Mouse (Mus musculus) Muller cell, postnatal 12 days (primary cell): ENCODE data around the gene Sema5a.
"Not testable (repeated sequence)": the region's sequence is repeated elsewhere in the genome, so short reads cannot be mapped to it uniquely, and the experiment has no call there.

Experiments used
- DNase-seq: peaks from one replicate; pipeline ENCODE4 v3.0.0-alpha.2; 2015; ENCODE audit errors: inconsistent ontology term

The Sema5a gene

DNA sequence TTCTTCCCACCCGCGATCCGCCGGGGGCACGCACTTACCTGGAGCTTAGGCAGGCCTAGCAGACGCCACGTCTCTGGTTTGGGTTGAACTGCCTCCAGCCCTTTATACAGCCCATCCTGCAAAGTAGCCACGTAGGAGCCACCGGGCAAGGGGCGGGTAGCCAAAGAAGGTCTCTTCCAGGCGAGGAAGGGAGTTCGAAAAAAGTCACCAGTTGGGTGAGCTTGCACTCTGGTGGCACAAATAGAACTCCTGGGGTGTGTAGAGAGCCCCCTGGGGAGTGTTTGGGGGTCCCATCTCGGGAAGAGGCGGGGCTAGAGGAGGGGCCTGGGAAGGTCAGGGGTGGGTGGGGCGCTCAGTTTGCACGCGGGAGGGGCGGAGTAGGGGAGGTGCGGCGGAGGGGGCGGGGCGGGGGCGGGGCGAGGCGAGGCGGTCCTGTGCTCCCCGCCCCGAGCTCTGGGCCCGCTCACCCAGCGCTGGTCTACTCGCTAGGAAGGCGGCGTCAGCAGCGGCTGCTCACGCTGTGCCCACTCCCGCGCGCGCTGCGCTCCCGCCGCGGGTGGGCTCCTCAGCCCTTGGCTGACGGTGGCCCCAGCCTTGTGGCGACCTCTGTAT, at the start of gene Sema5a:
Sema5a (plus strand) TSS at position 467 of the 612 bp plus-strand sequence.
- DNase-seq = peak; percentile 93

- DNase-seq = no peak
Observed at GRCm38 (mm10) chr15:32198076-32198475, 46.5 kb upstream of the Sema5a start.

DNA sequence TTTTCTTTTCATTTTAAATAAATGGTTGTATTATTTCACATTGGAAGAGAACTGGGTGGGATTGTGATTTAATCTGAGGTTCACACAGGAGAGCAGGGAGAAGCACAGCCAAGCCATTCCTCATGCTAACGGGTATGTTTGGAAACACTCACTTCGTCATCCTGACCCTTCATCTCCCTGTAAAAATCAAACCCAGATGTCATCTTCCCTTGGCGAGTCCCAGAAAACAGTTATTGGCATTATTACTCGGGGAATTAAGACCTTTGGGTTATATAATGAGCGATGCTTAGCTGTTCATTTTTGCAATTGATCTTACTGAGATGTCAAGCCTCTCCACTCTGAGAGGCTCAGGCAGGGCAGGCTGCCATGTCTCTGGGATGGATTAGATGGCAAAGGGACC, 46.0 kb upstream of the Sema5a start:
- DNase-seq = peak; percentile 44

GRCm38 (mm10) chr15:32203242-32203641, 41.4 kb upstream of the Sema5a start:
- DNase-seq = no peak

- no peak for DNase-seq
Observed at GRCm38 (mm10) chr15:32204908-32205307, 39.7 kb upstream of the Sema5a start.

DNA sequence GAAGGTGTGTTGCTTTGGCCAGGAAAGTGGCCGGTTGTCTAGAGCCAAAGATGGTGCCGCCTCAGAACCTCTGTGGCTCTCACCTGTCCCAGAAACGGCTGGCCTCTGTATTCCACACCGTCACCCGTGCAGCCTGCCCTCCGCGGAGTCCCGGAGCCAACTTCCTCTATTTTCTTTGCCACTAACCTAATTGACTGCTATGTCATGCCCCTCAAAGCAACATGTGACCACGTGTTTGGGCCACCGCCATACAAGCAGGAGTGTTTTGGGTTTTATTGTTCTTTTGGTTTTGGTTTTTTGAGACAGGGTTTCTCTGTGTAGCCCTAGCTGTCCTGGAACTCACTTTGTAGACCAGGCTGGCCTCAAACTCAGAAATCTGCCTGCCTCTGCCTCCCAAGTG, 29.9 kb upstream of the Sema5a start:
- DNase-seq = not testable (repeated sequence)

GRCm38 (mm10) chr15:32223028-32223427, 21.6 kb upstream of the Sema5a start:
- no peak for DNase-seq

GRCm38 (mm10) chr15:32225394-32225793, 19.2 kb upstream of the Sema5a start:
- DNase-seq = no peak

GRCm38 (mm10) chr15:32226381-32226780, 18.2 kb upstream of the Sema5a start:
- no peak for DNase-seq

- no peak for DNase-seq
Observed at GRCm38 (mm10) chr15:32226888-32227395, 17.7 kb upstream of the Sema5a start.

- DNase-seq = no peak
Observed at GRCm38 (mm10) chr15:32230066-32230465, 14.5 kb upstream of the Sema5a start.

DNA sequence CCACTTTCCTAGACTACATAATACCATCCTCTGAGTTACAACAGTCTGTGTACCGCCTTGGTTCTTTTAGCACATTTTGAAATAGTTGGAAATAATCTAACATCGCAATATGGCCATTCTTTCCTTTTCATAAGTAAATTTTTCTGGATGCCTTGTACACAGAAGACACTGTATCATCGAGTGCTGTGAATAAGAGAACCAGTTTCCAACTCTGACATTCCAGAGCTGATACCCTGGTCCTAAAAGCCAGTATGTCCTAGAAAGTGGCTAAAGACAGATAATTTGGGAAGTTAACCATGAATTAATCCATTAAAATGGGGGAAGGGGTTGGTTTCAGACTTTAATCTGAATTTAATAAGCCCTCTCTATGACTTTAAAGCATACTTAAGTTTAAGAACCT, 12.4 kb upstream of the Sema5a start:
- no peak for DNase-seq

- peak; percentile 64 for DNase-seq
Observed at GRCm38 (mm10) chr15:32232666-32233141, 11.9 kb upstream of the Sema5a start.

DNA sequence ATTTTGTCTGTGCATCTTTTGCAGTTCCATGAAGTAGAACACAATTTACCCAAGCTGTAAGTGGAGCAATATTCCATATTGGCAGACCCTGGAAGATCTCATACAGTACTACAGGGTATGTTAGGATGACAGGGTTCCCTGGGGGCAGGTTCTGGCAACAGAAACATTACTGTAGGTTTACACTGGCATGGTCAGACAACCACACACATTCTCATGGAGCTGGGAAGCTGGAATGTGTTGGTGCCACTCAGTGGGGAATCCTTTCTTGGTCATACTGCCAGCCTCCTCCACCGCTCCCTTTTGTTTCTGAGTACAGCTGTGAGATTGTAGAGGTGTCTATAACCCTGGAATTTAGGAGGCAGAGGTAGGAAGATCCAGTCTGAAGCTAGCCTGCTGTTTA, 11.2 kb upstream of the Sema5a start:
- DNase-seq = peak; percentile 40

DNA sequence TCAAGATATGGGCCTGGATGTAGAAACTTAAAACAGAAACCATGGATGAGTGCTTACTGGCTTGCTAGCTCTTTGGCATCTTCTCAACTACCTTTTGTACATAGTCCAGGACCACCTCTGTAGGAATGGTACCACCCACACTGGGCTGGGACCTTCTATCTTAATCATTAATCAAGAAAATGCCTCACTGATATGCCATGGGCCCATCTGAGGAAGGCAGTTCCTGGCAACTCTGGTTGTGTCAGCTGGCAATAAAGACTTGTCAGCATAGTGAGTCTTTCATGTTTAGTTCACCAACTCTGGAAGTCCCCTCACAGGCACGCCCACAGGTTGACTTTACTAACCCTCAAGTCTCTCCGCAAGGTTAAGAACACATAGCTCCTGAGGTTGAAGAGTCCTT, 5.5 kb upstream of the Sema5a start:
- DNase-seq = no peak

DNA sequence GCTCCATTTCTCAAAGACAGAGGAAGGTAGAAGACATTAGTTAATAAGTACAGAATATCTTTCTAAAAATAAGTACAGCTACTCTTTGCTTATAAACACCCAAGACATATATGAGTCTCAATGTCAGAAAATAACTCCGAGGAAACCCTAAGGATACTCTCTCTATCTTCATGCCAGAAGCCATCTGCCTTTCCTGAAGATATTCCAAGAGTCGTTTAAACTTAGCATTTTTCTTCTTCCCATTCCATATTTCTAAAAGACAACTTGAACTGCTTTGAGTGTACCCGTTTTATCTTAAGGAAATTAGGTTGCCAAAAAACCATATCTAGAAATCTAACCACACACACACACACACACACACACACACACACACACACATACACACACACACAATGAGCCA, 4.5 kb upstream of the Sema5a start:
- DNase-seq = no peak

DNA sequence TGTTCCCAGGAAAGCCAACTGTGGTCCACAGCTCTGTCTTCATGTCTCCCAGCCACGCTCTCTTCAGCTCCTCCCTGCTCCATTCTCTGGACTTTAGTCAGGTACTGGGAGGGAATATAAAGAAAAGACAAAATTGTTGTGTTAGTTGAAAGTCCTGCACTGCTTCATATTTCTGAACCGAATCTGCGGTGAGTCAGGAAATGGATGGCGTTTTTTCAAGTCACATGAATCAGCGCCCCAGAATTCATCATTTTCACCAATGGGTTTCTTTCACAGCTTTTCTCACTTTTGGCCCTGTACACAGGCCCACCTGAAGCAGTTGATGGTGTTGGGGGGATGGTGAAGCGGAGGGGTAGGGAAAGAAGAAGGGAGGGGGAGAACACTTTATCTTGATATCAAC, 2.9 kb upstream of the Sema5a start:
- peak; percentile 34 for DNase-seq

- DNase-seq = peak; percentile 53
Observed at GRCm38 (mm10) chr15:32243096-32243785, 1.4 kb upstream of the Sema5a start.

GRCm38 (mm10) chr15:32243824-32244223, 786 bp upstream of the Sema5a start:
- no peak for DNase-seq

DNA sequence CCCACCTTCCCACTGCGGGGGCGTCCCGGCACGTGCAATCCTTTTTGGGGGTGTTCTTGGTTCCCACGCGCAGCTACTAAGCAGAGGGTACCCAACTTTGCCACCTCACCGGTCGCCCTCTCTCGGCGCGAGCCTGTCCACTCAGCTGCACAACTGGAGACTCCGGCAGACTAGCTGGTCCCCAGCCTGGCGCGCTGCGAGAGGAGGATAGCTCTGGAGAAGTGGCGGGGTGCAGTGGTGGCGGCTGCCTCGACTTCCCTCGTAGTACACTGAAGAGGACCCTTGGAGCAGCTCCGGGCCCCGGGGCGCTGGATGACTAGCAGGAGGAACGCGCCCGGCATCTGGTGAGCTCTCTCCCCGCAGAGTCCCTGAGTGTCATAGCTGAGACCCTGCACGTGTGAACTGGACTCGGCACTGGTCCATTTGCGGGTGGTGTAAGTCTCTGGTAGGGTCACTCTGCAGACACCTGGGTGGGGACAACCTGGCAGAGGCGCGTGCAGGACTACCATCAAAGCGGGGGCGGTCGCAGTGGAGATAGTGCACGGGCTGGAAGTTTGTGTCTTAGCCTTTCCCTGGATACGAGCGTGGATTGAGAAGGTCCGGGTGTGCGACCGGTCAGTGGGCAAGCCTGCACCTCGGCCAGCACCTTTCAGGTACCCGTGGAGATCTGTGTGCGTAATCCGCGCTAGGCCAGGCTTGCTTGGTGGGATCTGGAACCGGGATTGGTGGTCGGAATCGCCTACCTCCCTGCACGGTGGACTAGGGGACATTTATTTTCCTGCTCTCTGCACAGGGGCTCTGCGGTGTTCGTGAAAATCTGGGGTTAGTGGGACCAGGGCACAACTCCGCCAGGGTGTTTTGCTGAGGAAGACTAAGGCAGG, 586 bp downstream of the Sema5a start:
- no peak for DNase-seq

DNA sequence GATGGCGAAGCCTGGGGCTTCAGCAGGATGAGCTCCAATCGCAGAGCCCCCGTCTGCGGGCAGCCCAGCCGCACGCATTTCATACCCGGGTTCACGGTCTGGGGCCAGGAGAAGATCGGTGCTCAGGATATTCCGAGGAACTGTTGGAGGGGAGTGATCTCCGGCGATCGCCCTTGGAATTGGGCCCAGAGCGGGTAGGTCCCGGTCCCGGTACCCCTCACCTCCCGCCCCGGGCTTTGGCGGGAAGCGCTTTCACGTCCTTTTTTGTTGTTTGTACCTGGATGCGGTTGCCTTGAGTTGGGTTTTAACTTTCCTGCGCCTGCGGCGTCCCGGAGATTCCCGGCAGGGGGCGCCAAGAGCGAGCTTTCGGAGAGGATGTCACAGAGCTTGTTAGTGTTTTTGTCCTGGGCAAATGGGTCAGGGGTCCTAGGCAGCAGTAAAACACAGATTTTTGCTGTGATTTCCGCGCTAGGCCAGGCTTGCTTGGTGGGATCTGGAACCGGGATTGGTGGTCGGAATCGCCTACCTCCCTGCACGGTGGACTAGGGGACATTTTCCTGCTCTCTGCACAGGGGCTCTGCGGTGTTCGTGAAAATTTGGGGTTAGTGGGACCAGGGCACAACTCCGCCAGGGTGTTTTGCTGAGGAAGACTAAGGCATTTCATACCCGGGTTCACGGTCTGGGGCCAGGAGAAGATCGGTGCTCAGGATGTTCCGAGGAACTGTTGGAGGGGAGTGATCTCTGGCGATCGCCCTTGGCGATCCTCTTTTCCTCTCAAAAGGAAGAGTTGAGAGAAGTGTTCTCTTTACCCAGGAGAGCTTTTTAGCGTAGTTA, 1.4 kb downstream of the Sema5a start:
- peak; percentile 85 for DNase-seq
